Mouse (Mus musculus): ENCODE results near the gene Ankmy1. TPM values are rescaled to one million over a fixed set of nuclear protein-coding genes. Genes with fewer than 3 reads are reported as not detected.

Gene Ankmy1
- 0.04 and 0.11 TPM in 2 replicates for polyA plus RNA-seq (2016; fragmentation: Nextera tagmentation; extraction: Ambion mirVana)

GRCm38 (mm10) chr1:92902786-92903185 lies at the start of gene Ankmy1:
Gene Ankmy1 (minus strand): TSS chr1:92902906.
- Histone ChIP-seq H3K4me2 (peak within 1 kb of the TSS; percentile 29), H3K9me3 (replicated peaks) (no peaks in the 10 kb centered on the region), H3K4me1 (peaks cover 18% of the 10 kb centered on the region), H3K4me3 (no peak within 1 kb of the TSS), H3K27me3 (replicated peaks) (peaks cover 39% of the 10 kb centered on the region), H3K9ac (no peak within 1 kb of the TSS), H3K36me3 (no peaks in the 10 kb centered on the region), H3K27ac (no peak within 1 kb of the TSS)
- ATAC-seq = no peak
- 5% methylated on average over 15 of the region's 15 CpGs for WGBS (ENCODE audit: insufficient replicate concordance)

DNA sequence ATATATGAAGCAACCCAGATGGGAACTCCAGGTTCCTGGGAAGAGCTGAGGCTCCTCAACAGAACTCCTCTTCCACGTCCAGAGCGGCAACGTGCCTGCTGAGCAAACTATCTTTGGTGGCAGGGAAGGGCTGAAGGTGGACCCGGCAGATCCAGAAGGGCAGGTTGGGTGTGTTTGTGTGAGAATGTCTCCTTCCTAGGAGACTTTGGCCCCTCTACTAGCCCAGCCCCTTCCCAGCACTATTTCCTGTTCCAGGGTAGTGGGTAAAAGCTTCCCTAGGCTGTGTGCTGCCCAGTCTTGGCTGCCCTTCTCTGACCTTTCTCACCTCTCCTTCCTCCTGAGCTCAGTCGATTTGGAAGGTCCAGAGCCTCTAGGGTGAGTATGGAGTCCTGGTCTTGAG lies 47.9 kb upstream of the Ankmy1 start, which contains the start of gene Gpr35:
Gpr35 (plus strand) TSS at position 259 of the 400 bp plus-strand sequence.
- Histone ChIP-seq H3K9me3 (replicated peaks) (no peaks in the 10 kb centered on the region), H3K4me3 (no peak within 1 kb of the TSS), H3K27me3 (replicated peaks) (no peaks in the 10 kb centered on the region), H3K36me3 (peaks cover 30% of the 10 kb centered on the region), H3K4me2 (no peak within 1 kb of the TSS), H3K27ac (no peak within 1 kb of the TSS), H3K4me1 (no peaks in the 10 kb centered on the region), H3K9ac (no peak within 1 kb of the TSS)
- 55% methylated on average over 5 of the region's 5 CpGs for WGBS (ENCODE audit: insufficient replicate concordance)
- no peak for ATAC-seq

DNA sequence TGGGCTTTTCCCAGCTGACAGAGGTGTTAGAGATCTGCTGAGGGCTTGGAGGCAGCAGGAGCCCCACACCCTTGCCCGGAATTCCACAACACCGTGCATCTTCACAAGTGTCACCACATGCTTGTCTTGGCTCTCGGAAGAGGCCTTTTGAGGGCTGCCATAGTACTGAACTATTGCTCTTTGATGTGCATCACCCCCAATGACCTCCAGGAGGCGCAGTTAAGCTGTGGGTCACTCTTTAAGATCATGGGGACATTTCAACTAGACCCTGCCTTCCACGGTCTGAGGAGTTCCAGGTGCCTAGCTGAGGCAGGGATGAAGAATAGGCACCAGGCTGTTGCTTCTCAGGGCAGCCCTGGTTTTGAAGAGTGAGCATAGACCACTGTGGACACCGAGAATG lies 46.7 kb upstream of the Ankmy1 start:
- Histone ChIP-seq H3K4me3 (no peak overlapping the region), H3K27ac (no peak overlapping the region), H3K36me3 (peaks cover 41% of the 10 kb centered on the region), H3K4me1 (no peaks in the 10 kb centered on the region), H3K9ac (no peak overlapping the region), H3K27me3 (replicated peaks) (no peaks in the 10 kb centered on the region), H3K4me2 (no peak overlapping the region), H3K9me3 (replicated peaks) (no peaks in the 10 kb centered on the region)
- ATAC-seq = no peak
- WGBS (ENCODE audit: insufficient replicate concordance) = 49% methylated on average over 6 of the region's 6 CpGs

- Histone ChIP-seq H3K4me3 (no peak overlapping the region), H3K9ac (no peak overlapping the region), H3K27me3 (replicated peaks) (no peaks in the 10 kb centered on the region), H3K4me2 (no peak overlapping the region), H3K4me1 (no peaks in the 10 kb centered on the region), H3K36me3 (peaks cover 56% of the 10 kb centered on the region), H3K27ac (no peak overlapping the region), H3K9me3 (replicated peaks) (no peaks in the 10 kb centered on the region)
- 74% methylated on average over 3 of the region's 3 CpGs for WGBS (ENCODE audit: insufficient replicate concordance)
- ATAC-seq = no peak
Measured at GRCm38 (mm10) chr1:92947966-92948365, 45.3 kb upstream of the Ankmy1 start.

DNA sequence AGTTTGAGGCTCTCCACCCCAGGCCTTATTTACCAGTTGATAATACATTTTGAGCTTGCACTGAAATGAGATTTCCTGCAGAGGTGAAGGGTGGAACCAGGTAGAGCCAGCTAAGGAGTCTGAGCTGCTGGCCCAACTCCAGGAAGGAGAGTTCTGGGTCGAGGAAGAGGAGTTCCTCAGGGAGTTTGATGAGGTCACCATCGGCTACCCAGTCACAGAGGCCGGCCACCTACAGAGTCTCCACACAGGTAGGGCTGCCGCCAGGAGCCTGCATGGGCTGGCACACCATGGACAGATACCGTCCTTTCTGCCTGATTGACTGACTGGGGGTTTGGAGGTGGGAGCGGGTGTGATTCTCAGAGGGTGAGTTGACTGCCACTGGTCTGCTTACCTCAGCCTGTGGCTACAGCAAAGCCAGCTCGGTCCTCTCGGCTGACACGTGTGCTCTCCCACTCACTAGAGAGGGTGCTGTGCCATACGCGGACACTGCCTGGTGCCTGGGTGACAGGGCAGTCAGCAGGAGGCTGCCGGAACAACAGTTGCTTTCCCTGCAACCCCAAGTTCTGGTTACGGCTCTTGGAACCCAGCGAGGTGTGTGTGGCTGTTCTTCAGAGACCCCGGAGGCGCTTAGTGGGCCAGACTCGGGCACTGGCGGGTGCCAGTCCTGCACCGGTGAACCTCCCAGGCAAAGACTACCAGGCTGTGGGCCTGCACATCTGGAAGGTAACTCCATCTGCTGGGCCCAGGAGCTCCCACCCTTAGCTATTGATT lies 40.7 kb upstream of the Ankmy1 start:
- no peak overlapping the region for H3K27ac ChIP-seq
- no peak overlapping the region for H3K4me2 ChIP-seq
- ATAC-seq = no peak
- H3K4me3 ChIP-seq = no peak overlapping the region
- H3K36me3 ChIP-seq = peaks cover 81% of the 10 kb centered on the region
- no peak overlapping the region for H3K9ac ChIP-seq
- H3K9me3 ChIP-seq (replicated peaks) = no peaks in the 10 kb centered on the region
- no peaks in the 10 kb centered on the region for H3K27me3 ChIP-seq (replicated peaks)
- H3K4me1 ChIP-seq = no peaks in the 10 kb centered on the region
- 86% methylated on average over 19 of the region's 19 CpGs for WGBS (ENCODE audit: insufficient replicate concordance)

- Histone ChIP-seq H3K4me1 (peaks cover 21% of the 10 kb centered on the region), H3K9me3 (replicated peaks) (no peaks in the 10 kb centered on the region), H3K4me3 (no peak overlapping the region), H3K27me3 (replicated peaks) (no peaks in the 10 kb centered on the region), H3K36me3 (peaks cover 56% of the 10 kb centered on the region), H3K27ac (no peak overlapping the region), H3K4me2 (no peak overlapping the region), H3K9ac (no peak overlapping the region)
- WGBS (ENCODE audit: insufficient replicate concordance) = 70% methylated on average over 4 of the region's 4 CpGs
- no peak for ATAC-seq
Measured at GRCm38 (mm10) chr1:92939746-92940145, 37.0 kb upstream of the Ankmy1 start.

DNA sequence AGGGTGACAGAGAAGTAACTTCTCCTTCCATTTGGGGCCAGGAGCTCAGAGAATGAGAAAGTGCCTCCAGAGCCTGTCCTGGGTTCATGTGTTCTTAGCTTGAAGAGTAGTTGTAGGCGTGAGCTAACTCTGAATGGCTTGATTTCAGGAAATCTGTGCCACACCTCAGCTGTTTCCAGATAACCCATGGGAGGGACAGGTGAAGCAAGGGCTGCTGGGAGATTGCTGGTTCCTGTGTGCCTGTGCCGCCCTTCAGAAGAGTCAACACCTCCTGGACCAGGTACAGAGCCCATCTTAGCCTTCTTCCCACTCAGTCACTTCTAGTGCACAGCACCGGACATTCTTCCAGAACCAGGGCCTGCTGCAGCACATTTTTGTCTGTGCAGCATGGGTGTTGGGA lies 35.1 kb upstream of the Ankmy1 start:
- WGBS (ENCODE audit: insufficient replicate concordance) = 75% methylated on average over 3 of the region's 3 CpGs
- no peak overlapping the region for H3K9ac ChIP-seq
- ATAC-seq = no peak
- peaks cover 37% of the 10 kb centered on the region for H3K36me3 ChIP-seq
- H3K9me3 ChIP-seq (replicated peaks) = no peaks in the 10 kb centered on the region
- H3K27ac ChIP-seq = no peak overlapping the region
- peaks cover 29% of the 10 kb centered on the region for H3K4me1 ChIP-seq
- H3K27me3 ChIP-seq (replicated peaks) = no peaks in the 10 kb centered on the region
- no peak overlapping the region for H3K4me3 ChIP-seq
- no peak overlapping the region for H3K4me2 ChIP-seq

GRCm38 (mm10) chr1:92936467-92936866 lies 33.8 kb upstream of the Ankmy1 start:
- no peak overlapping the region for H3K4me3 ChIP-seq
- H3K4me2 ChIP-seq = peak overlapping the region; percentile 6
- H3K36me3 ChIP-seq = peaks cover 25% of the 10 kb centered on the region
- peaks cover 1% of the 10 kb centered on the region; the same call in 1 of the 2 replicates for H3K27me3 ChIP-seq (replicated peaks)
- no peaks in the 10 kb centered on the region for H3K9me3 ChIP-seq (replicated peaks)
- ATAC-seq = no peak
- 81% methylated on average over 3 of the region's 3 CpGs for WGBS (ENCODE audit: insufficient replicate concordance)
- H3K4me1 ChIP-seq = peaks cover 29% of the 10 kb centered on the region
- H3K9ac ChIP-seq = no peak overlapping the region
- no peak overlapping the region for H3K27ac ChIP-seq

DNA sequence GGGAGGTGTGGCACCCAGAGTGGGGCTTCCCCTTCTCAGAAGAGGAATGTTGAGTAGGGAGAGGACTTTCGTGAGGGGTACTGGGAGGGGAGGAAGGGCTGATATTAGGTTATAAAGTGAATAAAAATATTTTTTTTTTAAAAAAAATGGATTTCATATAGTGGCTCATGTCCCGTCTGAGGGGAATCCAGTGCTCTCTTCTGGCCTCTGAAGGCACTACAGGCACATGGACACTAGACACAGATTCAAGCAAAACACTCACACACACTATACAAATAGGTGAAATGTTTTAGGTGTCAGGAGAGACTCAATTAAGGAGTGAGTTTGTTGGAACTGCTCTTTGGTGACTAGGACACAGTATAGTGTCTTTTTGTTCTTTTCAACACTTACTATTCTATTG lies 33.3 kb upstream of the Ankmy1 start:
- H3K9me3 ChIP-seq (replicated peaks) = no peaks in the 10 kb centered on the region
- peaks cover 4% of the 10 kb centered on the region; the same call in 1 of the 2 replicates for H3K27me3 ChIP-seq (replicated peaks)
- 0 out of 2 replicates have a peak overlapping the region, but pooled peaks have one; percentile 74 for H3K4me3 ChIP-seq
- H3K4me2 ChIP-seq = peak overlapping the region; percentile 91
- peaks cover 25% of the 10 kb centered on the region for H3K36me3 ChIP-seq
- peaks cover 29% of the 10 kb centered on the region for H3K4me1 ChIP-seq
- H3K27ac ChIP-seq = peak overlapping the region; percentile 7; the same call in 1 of the 2 replicates
- peak overlapping the region; percentile 28; the same call in 1 of the 2 replicates for H3K9ac ChIP-seq
- ATAC-seq = no peak
- 50% methylated on average over 2 of the region's 2 CpGs for WGBS (ENCODE audit: insufficient replicate concordance)

GRCm38 (mm10) chr1:92935054-92935962 lies 32.6 kb upstream of the Ankmy1 start:
- Histone ChIP-seq H3K27ac (peak overlapping the region; percentile 86), H3K9ac (peak overlapping the region; percentile 77), H3K4me1 (peaks cover 29% of the 10 kb centered on the region), H3K9me3 (replicated peaks) (no peaks in the 10 kb centered on the region), H3K27me3 (replicated peaks) (peaks cover 9% of the 10 kb centered on the region; the same call in 1 of the 2 replicates), H3K4me2 (peak overlapping the region; percentile 91), H3K36me3 (peaks cover 23% of the 10 kb centered on the region), H3K4me3 (peak overlapping the region; percentile 74)
- no peak for ATAC-seq
- WGBS (ENCODE audit: insufficient replicate concordance) = 18% methylated on average over 10 of the region's 10 CpGs

DNA sequence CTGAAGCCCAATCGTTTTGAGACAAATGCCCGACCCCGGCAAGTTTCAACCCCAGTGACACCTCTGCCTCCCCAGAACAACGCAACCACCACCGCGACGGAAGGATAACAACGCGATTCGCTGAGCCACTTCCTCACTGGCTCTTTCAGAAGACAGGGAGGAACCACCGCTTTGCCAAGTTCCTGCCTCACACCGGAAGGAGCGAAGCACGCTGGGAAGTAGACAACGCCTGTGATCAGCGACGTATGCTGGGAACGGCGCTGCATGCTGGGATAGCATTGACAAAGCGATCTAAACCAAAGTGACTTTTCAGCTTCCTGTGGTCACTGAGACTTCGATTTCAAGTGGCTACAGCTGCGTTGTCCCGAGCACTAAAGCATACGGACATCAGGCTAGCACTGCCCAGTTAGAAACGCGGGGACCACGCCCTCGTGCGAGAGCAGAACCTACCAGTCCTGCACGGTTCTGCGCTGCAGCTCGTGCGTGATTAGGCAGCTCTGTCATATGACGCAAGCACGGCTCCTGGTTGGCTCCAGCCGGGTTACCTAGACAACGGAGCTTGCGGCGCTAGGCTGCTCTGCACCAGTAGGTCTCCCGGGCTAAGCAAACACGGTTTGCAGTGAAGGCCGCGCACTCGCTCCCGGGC lies 31.6 kb upstream of the Ankmy1 start, which contains the start of gene Capn10:
Capn10 (plus strand) TSS at position 195 of the 646 bp plus-strand sequence.
- WGBS (ENCODE audit: insufficient replicate concordance) = under 1% methylated on average over 45 of the region's 45 CpGs
- ATAC-seq = peak; percentile 99
- Histone ChIP-seq H3K4me1 (peaks cover 29% of the 10 kb centered on the region), H3K4me2 (peak within 1 kb of the TSS; percentile 91), H3K9me3 (replicated peaks) (no peaks in the 10 kb centered on the region), H3K27me3 (replicated peaks) (peaks cover 11% of the 10 kb centered on the region; the same call in 1 of the 2 replicates), H3K27ac (peak within 1 kb of the TSS; percentile 86), H3K4me3 (peak within 1 kb of the TSS; percentile 74), H3K9ac (peak within 1 kb of the TSS; percentile 77), H3K36me3 (peaks cover 13% of the 10 kb centered on the region)

Data from liver, embryonic 12.5 days (tissue).